Mouse (Mus musculus) frontal cortex, postnatal 36 days (tissue): ENCODE results near the gene Chmp1a.
A peak's percentile ranks its signal among the peaks of the same experiment; 100 is the strongest.
"Not testable (repeated sequence)": the region's sequence is repeated elsewhere in the genome, so short reads cannot be mapped to it uniquely, and the experiment has no call there.

Source experiments
- DNase-seq, 2 experiments: peaks; one replicate each; pipeline ENCODE4 v3.0.0; 2022; ENCODE audit warnings: low spot score in 2 of 2

The Chmp1a gene

GRCm38 (mm10) chr8:123231742-123232141 is 19.2 kb upstream of the Chmp1a start:
- DNase-seq: peak in 1 of 2 experiments; percentile 38

- peak in 1 of 2 experiments; percentile 19 for DNase-seq
Observed at GRCm38 (mm10) chr8:123230326-123230725, 17.8 kb upstream of the Chmp1a start.

- DNase-seq: peak in 1 of 2 experiments; percentile 46
Observed at GRCm38 (mm10) chr8:123228416-123228815, 15.9 kb upstream of the Chmp1a start.

GRCm38 (mm10) chr8:123224278-123225266 is 12.0 kb upstream of the Chmp1a start, which contains the start of gene Cdk10:
Gene Cdk10, plus strand, starts transcription at chr8:123224842.
- DNase-seq: peak; percentile 96 to 97

GRCm38 (mm10) chr8:123220917-123221316 is 8.4 kb upstream of the Chmp1a start:
- DNase-seq: no peak

GRCm38 (mm10) chr8:123215430-123215829 is 2.9 kb upstream of the Chmp1a start:
- DNase-seq: no peak

GRCm38 (mm10) chr8:123213118-123213772 is 682 bp upstream of the Chmp1a start:
- DNase-seq: no peak

- DNase-seq: no peak
Observed at GRCm38 (mm10) chr8:123211876-123212275, 687 bp downstream of the Chmp1a start.

- DNase-seq: no peak
Observed at GRCm38 (mm10) chr8:123203571-123203970, 9.0 kb downstream of the Chmp1a start.

GRCm38 (mm10) chr8:123202288-123202687 is 10.3 kb downstream of the Chmp1a start:
- DNase-seq: peak; percentile 69 to 73

GRCm38 (mm10) chr8:123199864-123200263 is 12.7 kb downstream of the Chmp1a start:
- DNase-seq: no peak

- not testable (repeated sequence) for DNase-seq
Observed at GRCm38 (mm10) chr8:123197016-123197415, 15.5 kb downstream of the Chmp1a start.

GRCm38 (mm10) chr8:123193771-123194170 is 18.8 kb downstream of the Chmp1a start:
- no peak for DNase-seq

GRCm38 (mm10) chr8:123191908-123192307 is 20.7 kb downstream of the Chmp1a start:
- DNase-seq: no peak

GRCm38 (mm10) chr8:123190678-123191077 is 21.9 kb downstream of the Chmp1a start:
- peak; percentile 71 to 83 for DNase-seq

- no peak for DNase-seq
Observed at GRCm38 (mm10) chr8:123188841-123189240, 23.7 kb downstream of the Chmp1a start.

- no peak for DNase-seq
Observed at GRCm38 (mm10) chr8:123188006-123188405, 24.6 kb downstream of the Chmp1a start.

- DNase-seq: no peak
Observed at GRCm38 (mm10) chr8:123185566-123186409, 26.8 kb downstream of the Chmp1a start, which contains the start of gene Dpep1. Gene Dpep1, plus strand, starts transcription at chr8:123186242.

GRCm38 (mm10) chr8:123181391-123181790 is 31.2 kb downstream of the Chmp1a start:
- no peak for DNase-seq

- DNase-seq: no peak
Observed at GRCm38 (mm10) chr8:123157888-123158465, 54.6 kb downstream of the Chmp1a start, which contains the start of gene Sult5a1. Gene Sult5a1, minus strand, starts transcription at chr8:123158315.
